Mouse (Mus musculus) adrenal gland, adult 2 months (tissue): ENCODE data around the gene Synj1. TPM values are rescaled to one million over a fixed set of nuclear protein-coding genes. Genes with fewer than 3 reads are reported as not detected.

Experiments used
- DNase-seq: peaks from one replicate; pipeline ENCODE4 v3.0.0; 2021
- polyA plus RNA-seq: library from polyadenylated mRNA; depleted of rRNA; stranded (reverse); fragments of >200 nt; gene quantifications from 2 replicates; pipeline ENCODE4 v1.2.3, GENCODE M21; 2012
- total RNA-seq, 2 experiments: library from RNA; stranded (reverse); gene quantifications; 2 replicates each; pipeline ENCODE4 v1.2.3; 2021

Gene Synj1
- total and polyA plus RNA-seq, 3 experiments, result 23.4 to 65.6 (median 44.3) TPM

- DNase-seq, result no peak
These were observed 507 bp downstream of the Synj1 start for GRCm38 (mm10) chr16:91010581-91011020.

DNA sequence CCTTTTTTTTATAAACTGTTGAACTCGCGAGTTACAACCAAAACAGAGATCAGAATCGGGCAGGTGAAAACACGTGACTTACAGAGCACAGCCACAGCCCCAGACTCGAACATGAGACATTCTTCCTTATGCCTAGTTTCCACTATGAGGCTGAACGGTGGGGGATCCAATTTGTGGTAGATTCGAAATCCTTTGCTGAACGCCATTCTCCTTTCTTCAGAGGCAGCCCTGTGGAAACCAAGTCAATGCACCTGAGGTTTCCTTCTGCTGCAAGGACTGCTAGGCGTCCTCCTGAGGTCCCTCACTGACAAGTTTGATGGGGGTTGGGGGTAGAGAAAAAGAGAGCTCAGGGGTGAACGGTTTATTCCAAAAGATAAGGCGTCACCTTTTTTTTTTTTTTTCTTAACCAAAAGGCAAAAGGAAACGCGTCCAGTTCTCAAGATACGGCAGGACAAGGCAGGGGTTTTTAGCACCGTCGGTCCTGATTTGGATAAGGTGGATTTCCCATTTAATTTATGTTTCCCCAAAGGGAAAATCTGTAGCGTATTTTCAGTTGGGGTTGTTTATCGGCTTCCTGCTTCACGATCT, 1.1 kb downstream of the Synj1 start:
- DNase-seq, result peak; percentile 10

GRCm38 (mm10) chr16:91004915-91005538, 6.1 kb downstream of the Synj1 start:
- DNase-seq, result no peak

DNA sequence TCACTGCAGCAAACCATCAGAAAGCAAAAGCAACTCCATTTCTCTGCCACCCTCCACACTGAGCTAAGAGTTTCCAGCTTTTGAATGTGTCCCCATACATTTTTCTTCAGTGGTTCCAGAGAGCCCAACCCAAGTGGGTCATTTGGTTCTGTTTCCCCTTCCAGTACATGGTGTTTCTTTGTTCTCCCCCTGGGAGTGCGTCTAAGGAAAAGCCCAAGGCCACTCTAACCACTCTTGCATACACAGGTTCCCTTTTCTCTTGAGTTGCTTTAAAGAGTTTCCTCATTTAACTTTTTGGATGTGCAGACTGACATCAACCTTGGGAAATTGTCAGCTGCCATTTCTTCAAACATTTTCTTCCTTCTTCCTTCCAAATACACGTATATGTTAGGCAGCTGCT, 10.0 kb downstream of the Synj1 start:
- DNase-seq, result no peak

GRCm38 (mm10) chr16:90999827-91000226, 11.3 kb downstream of the Synj1 start:
- DNase-seq, result no peak

DNA sequence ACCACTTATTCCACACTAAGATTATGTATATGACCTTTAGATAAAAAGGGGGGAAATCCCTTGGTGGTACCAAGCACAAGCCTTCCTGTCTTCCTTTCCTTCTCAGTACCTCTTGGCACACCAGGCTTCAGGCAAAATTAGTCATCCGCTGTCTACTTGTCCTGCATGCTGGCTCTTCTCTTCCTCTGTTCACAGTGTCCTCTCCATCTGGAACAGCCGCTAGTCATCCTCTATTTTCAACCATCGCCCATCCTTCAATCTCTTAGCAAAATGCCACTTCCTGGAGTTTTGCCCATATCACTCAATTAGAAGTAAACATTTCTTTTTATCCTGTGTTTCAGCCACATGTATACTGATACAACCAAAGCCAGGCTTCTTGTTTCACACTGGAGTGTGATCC, 13.3 kb downstream of the Synj1 start:
- no peak for DNase-seq

DNA sequence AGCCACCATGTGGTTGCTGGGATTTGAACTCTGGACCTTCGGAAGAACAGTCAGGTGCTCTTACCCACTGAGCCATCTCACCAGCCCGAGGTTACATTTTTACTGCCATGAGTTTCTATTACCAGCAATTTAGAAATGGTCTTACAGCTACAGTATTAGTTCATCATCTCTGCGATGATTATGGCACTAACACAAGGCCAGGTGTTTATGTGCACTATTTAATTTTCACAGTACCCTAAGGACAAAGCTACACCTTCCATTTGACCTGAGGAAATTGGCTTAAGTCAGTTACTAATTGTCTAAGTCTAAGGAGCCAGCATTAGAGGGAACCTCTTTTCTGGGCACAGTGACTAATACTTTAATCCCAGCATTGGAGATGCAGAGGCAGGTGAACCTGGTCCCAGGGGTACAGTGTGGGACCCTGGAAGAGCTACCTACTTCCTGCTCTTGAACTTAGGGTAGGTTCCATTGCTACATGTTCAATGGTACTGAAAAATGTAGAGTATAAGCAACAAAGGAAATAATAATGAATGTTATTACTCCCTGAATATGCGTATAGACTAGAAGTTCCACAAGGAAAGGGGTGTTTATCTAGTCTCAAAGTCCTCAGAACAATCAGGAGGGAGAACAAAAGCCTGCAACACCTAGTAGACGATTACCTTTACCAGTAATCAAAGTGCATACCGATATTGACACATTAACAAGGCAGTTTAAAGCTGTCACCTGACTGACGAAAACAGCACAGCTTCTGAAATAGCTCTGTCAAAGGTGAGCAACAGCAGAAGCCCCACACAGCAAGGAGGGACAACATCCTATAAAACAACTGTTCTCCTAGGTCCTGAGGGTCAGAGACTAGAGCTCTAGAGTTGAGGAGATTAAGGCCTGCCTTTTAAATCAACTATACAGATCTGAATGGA, 14.5 kb downstream of the Synj1 start:
- no peak for DNase-seq

DNA sequence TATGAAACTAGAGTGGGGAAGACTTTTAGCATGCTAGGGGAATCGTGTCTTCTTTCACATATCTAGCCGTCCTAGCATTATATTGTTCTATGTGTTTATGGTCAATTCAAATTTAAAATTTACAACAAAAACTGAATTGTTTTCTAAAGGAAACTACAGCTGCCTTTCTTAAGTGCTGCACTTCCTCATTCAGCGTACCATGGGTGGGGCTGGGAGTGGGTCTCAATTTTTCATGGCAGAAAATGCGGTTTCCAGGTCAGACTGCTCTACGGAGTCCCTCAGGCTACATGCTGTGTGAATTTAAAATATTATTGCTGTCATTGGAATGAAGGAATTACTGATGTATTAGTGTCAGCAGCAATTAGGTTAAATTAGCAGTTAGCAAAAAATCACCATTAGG, 15.6 kb downstream of the Synj1 start:
- no peak for DNase-seq

GRCm38 (mm10) chr16:90995023-90995422, 16.1 kb downstream of the Synj1 start:
- no peak for DNase-seq

GRCm38 (mm10) chr16:90989162-90989561, 21.9 kb downstream of the Synj1 start:
- no peak for DNase-seq

DNA sequence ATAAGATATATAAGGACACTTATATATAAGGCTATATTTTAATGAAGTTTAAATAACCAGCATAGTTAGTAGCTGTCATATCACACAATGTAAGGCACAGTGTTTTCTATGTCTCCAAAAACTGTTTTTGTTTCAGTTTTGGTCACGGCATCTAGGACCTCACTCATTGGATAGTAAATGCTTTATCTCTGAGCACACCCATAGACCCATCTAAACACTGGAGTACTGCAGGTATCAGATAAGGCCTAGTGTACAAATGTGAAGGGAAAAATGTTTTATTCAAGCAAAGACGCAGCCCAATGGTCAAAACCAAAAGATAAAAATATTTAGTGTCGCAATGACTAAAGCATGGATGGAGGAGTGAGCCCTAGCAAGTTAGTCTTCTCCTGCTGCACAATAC, 22.4 kb downstream of the Synj1 start:
- DNase-seq, result no peak

DNA sequence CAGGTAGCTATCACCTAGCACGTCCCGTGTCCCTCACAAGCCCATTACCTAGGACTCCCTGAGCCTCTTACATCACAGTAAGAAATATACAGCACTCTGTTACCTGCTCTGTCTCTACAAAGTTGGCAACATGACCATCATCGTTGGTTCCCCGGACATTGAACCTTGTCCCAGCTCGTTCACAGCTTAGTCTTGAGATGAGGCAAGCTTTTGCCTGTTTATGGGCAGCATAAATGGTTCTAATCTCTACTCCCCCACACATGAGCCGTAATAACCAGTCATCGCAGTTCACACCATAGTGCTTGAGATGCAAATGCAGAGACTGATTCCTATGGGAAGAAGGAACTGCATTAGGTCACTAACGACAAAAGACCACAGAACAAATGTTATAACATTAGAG, 23.1 kb downstream of the Synj1 start:
- DNase-seq, result no peak

DNA sequence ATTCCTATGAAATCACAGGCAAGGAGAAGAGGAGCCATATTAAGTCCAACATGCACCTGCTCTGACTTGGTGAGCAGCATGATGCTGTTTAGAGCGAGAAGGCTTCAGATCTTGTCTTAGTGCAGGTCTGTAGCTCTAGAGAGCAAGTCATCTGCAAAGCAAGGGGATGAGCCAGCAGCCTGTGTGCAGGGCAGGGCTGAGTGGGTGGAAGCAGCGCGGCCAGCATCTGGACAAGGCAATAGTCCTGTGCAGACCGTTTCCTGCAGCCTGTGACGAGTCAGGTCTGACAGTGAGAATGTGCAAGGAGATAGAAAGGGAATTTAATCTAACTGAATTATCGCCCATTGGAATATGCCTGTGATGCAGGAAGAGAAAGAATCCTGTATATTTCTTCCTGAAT, 40.1 kb downstream of the Synj1 start:
- no peak for DNase-seq

GRCm38 (mm10) chr16:90966241-90966640, 44.9 kb downstream of the Synj1 start:
- DNase-seq, result no peak

DNA sequence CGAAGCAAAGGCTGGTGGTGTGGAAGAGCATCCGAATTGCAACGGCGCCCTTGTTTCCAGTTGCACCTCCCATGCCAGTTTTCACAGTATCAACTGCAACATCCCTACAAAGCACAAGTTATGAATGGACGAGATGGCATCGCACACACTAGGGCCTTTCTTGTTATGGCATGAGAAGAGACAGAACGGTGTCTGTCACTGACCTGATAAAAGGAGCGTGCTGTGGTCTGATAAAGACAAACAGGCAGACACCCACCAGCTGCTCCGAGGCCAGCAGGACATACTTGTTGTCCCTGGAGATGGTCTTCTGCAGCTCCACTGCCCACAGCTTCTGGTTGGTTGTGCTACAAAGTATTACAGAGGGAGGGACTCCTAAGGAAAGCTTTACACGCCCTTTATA, 46.8 kb downstream of the Synj1 start:
- DNase-seq, result no peak

DNA sequence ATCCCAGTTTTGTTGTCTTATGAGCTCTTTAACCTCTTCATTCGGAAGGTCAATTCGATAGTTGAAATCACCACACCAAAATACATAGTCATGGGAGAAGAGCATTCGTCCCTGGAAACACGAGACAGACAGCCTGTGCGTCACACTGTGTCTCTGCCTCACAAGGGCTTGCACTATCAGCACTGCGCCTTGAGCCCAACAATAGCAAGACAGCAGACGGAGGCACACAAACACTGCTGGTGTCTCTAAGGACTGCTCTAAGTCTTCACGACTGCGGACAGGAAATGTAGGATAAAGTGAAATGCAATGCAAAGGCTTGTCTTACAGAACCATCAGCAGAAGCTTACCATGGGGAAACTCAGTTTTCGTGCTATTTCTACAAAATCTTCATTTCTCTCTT, 47.2 kb downstream of the Synj1 start:
- no peak for DNase-seq

- DNase-seq, result no peak
These were observed 47.9 kb downstream of the Synj1 start for GRCm38 (mm10) chr16:90963231-90963630.

DNA sequence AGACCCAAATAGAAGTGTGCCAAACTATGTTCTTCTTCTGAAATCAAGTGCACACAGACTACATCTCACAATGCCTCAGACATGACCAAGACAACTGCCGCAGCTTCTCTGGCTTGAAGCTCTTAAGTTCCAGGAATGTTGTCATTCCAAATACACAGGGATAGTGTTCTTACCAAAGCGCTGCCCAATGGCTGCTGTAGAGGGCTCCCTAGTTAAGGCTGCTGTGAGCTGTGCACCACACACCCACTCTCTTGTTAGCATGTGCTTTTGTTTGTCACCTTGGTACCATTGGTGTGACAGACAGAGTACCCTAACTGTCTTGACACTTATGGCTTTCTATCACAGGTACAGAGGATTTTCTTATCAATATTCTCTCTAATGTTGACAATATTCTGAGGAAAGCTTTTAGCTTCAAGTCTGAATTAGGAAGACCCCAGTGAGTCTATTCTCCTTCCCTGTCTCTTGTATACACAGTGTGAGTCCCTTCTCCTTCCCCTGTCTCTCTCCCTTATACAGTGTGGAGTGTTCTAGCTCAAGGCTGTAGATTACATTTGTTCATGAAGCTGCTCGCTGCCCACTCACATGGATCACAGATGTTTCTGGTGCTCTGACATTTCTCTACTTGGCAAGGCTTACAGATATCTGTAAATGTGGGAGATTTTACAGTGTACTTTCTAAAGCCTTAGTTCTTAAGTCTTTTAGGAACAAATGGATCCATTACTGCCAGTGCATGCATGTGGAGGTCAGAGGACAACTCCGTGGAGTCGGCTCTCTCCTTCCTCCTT, 52.6 kb downstream of the Synj1 start:
- DNase-seq, result no peak

DNA sequence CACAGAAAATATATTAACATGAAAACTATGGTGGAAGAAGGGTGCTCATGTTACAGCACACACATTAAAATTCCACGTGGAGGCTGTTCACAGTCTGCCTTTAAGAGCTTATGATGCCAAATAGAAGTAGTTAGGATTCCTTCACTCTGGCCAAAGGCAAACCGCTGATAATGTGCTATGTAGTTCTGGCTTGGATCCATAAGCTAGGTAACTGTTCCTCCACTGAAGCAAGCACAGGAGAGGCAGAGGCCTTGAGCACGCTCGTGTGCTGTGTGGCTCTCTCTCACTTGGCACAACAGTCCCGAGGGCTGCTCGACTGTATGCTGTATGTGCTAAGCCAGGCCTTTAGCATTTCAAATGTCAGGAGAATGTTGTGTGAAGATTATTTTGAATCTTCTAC, 55.6 kb downstream of the Synj1 start:
- no peak for DNase-seq

GRCm38 (mm10) chr16:90953770-90954169, 57.3 kb downstream of the Synj1 start:
- no peak for DNase-seq

GRCm38 (mm10) chr16:90953147-90953546, 58.0 kb downstream of the Synj1 start:
- no peak for DNase-seq

DNA sequence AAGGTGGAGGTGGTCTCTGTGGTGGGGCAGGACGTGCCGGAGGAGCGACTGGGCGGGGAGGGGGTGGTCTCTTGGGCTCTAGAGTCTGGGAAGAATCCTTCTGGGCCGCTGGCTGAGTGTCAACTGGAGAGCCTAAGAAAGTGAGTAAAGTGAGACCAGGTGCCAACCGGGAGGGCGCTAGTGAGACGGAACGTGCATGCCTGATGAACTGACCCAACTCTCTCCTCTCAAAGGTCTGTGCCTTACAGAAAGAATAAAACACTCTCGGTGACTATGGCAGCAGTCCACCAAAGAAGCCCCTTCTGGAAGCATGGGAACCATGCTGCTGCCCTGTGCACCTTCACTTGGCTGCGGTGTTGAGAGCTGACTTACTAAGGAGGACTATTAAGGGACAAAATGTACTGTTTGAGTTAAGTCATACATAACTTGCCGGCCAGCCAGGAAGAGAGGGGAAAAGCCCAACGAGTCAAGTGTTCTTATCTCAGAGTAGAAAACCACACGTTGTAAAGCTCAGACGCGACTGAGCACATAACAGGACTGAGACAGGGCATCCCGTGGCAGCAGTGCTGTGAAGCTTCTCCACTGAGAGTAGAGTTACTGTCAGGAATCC, 60.6 kb downstream of the Synj1 start:
- no peak for DNase-seq
